Mouse (Mus musculus): ENCODE measurements around the gene Ppp1r14d. TPM values are rescaled to one million over a fixed set of nuclear protein-coding genes. Genes with fewer than 3 reads are reported as not detected.

The Ppp1r14d gene
- 424 and 448 TPM in 2 replicates for polyA plus RNA-seq (2012; rRNA removed)

GRCm38 (mm10) chr2:119229775-119230704 is at the start of gene Ppp1r14d:
Ppp1r14d (minus strand) TSS chr2:119229906.
- DNase-seq (ENCODE audit: low read depth, low spot score) = no peak
- WGBS = 28% methylated on average over 6 of the region's 6 CpGs

- WGBS = 91% methylated on average over 23 of the region's 23 CpGs
- no peak for DNase-seq (ENCODE audit: low read depth, low spot score)
Observed at GRCm38 (mm10) chr2:119277810-119278209, 48.1 kb upstream of the Ppp1r14d start.

GRCm38 (mm10) chr2:119276926-119277325 is 47.2 kb upstream of the Ppp1r14d start:
- no peak for DNase-seq (ENCODE audit: low read depth, low spot score)
- 75% methylated on average over 7 of the region's 7 CpGs for WGBS

GRCm38 (mm10) chr2:119274126-119274525 is 44.4 kb upstream of the Ppp1r14d start:
- WGBS = 53% methylated on average over 1 of the region's 1 CpGs
- DNase-seq (ENCODE audit: low read depth, low spot score) = no peak

GRCm38 (mm10) chr2:119270643-119271331 is 41.1 kb upstream of the Ppp1r14d start, which contains the start of gene Rhov:
Rhov (minus strand) TSS chr2:119271272.
- 1% methylated on average over 49 of the region's 49 CpGs for WGBS
- no peak for DNase-seq (ENCODE audit: low read depth, low spot score)

- DNase-seq (ENCODE audit: low read depth, low spot score) = no peak
- whole genome bisulfite sequencing = 41% methylated on average over 9 of the region's 9 CpGs
Observed at GRCm38 (mm10) chr2:119270286-119270642, 40.6 kb upstream of the Ppp1r14d start.

GRCm38 (mm10) chr2:119263813-119264212 is 34.1 kb upstream of the Ppp1r14d start:
- 37% methylated on average over 5 of the region's 5 CpGs for WGBS
- DNase-seq (ENCODE audit: low read depth, low spot score) = no peak

GRCm38 (mm10) chr2:119262978-119263377 is 33.3 kb upstream of the Ppp1r14d start:
- WGBS = 12% methylated on average over 8 of the region's 8 CpGs
- DNase-seq (ENCODE audit: low read depth, low spot score) = no peak

- WGBS = 7% methylated on average over 2 of the region's 2 CpGs
- no peak for DNase-seq (ENCODE audit: low read depth, low spot score)
Observed at GRCm38 (mm10) chr2:119261326-119261725, 31.6 kb upstream of the Ppp1r14d start.

GRCm38 (mm10) chr2:119260518-119260917 is 30.8 kb upstream of the Ppp1r14d start:
- 63% methylated on average over 1 of the region's 1 CpGs for WGBS
- DNase-seq (ENCODE audit: low read depth, low spot score) = no peak

GRCm38 (mm10) chr2:119254976-119255375 is 25.3 kb upstream of the Ppp1r14d start:
- 12% methylated on average over 7 of the region's 7 CpGs for WGBS
- no peak for DNase-seq (ENCODE audit: low read depth, low spot score)

GRCm38 (mm10) chr2:119250826-119251478 is 21.2 kb upstream of the Ppp1r14d start:
- 5% methylated on average over 11 of the region's 11 CpGs for WGBS
- no peak for DNase-seq (ENCODE audit: low read depth, low spot score)

- 32% methylated on average over 5 of the region's 5 CpGs for WGBS
- DNase-seq (ENCODE audit: low read depth, low spot score) = no peak
Observed at GRCm38 (mm10) chr2:119250377-119250776, 20.7 kb upstream of the Ppp1r14d start.

- DNase-seq (ENCODE audit: low read depth, low spot score) = no peak
- WGBS = 34% methylated on average over 4 of the region's 4 CpGs
Observed at GRCm38 (mm10) chr2:119249592-119250061, 19.9 kb upstream of the Ppp1r14d start.

- 82% methylated on average over 9 of the region's 9 CpGs for WGBS
- DNase-seq (ENCODE audit: low read depth, low spot score) = no peak
Observed at GRCm38 (mm10) chr2:119247904-119248303, 18.2 kb upstream of the Ppp1r14d start.

- WGBS = 72% methylated on average over 7 of the region's 7 CpGs
- no peak for DNase-seq (ENCODE audit: low read depth, low spot score)
Observed at GRCm38 (mm10) chr2:119245246-119245645, 15.5 kb upstream of the Ppp1r14d start.

- no peak for DNase-seq (ENCODE audit: low read depth, low spot score)
- WGBS = 18% methylated on average over 9 of the region's 9 CpGs
Observed at GRCm38 (mm10) chr2:119242548-119242947, 12.8 kb upstream of the Ppp1r14d start.

- 62% methylated on average over 4 of the region's 4 CpGs for WGBS
- no peak for DNase-seq (ENCODE audit: low read depth, low spot score)
Observed at GRCm38 (mm10) chr2:119240819-119241186, 11.1 kb upstream of the Ppp1r14d start.

GRCm38 (mm10) chr2:119240075-119240818 is 10.5 kb upstream of the Ppp1r14d start:
- DNase-seq (ENCODE audit: low read depth, low spot score) = no peak
- 25% methylated on average over 4 of the region's 4 CpGs for WGBS
